Mouse (Mus musculus) liver, adult 2 months (tissue): Measurements from ENCODE around the gene H2-Oa.

Experiments used
- CTCF ChIP-seq: fragments of 200-500 bp; IDR thresholded peaks from 2 replicates; pipeline ENCODE4 v1.5.1; 2011; ENCODE audit warnings: low read depth, low read length, control low read depth
- POLR2A ChIP-seq: fragments of 200-500 bp; IDR thresholded peaks from 2 replicates; pipeline ENCODE4 v1.6.1; 2011; ENCODE audit warnings: low read length, control low read depth; ENCODE audit not compliant: insufficient read depth; ENCODE audit errors: extremely low read depth

- no peak for TF ChIP-seq CTCF
- TF ChIP-seq POLR2A: no peak
Observed at GRCm38 (mm10) chr17:34109806-34110195, 17.7 kb downstream of the H2-Oa start.
